Mouse (Mus musculus) olfactory bulb, adult 2 months (tissue): ENCODE measurements around the gene Fshr.

Source experiments
- CTCF ChIP-seq: fragments of 200-500 bp; IDR thresholded peaks from 2 replicates; pipeline ENCODE4 v1.5.1; 2012; ENCODE audit warnings: low read depth, mild to moderate bottlenecking, low read length, moderate library complexity; ENCODE audit not compliant: insufficient read depth
- POLR2A ChIP-seq: fragments of 200-500 bp; IDR thresholded peaks from 2 replicates; pipeline ENCODE4 v1.6.1; 2012; ENCODE audit warnings: mild to moderate bottlenecking, low read depth, low read length, moderate library complexity; ENCODE audit not compliant: insufficient read depth

DNA sequence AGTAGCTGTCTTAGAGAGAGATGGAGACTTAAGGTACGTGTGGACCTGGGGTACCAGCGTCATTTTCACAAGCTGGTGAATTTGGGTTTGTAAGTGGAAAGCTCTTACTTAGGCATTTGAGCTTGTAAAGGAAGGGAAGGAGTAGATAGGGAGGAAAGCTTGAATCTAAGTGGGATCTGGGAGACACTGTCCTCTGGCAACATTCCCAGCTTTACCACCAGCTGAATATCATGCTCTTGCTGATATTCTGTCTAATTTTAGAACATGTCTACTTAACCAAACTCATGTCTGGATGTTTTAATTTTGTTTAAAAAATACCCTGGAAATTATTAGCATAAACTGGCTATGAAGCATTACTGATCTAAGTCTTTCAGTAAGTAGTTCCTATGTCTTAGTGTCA, 151.4 kb downstream of the Fshr start:
- TF ChIP-seq CTCF: no peak
- no peak for TF ChIP-seq POLR2A
